Mouse (Mus musculus): ENCODE measurements around the gene Mtx1.

DNA sequence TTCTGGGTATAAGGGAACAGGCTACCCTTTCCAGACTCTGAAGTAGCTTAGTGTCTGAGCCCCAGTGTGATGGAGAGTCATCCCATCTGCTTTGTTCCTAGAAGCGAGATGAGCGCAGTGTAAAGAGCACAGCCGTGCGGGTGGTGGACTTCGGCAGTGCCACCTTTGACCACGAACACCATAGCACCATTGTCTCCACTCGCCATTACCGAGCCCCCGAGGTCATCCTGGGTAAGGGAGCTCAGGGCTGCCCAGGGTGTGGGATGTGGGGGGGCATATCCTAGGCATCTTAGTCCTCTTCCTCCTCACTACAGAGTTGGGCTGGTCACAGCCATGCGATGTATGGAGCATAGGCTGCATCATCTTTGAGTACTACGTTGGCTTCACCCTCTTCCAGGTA, 52.0 kb downstream of the Mtx1 start:
- TF ChIP-seq CTCF (IDR thresholded peaks at IDR 0.05; ENCODE audit: borderline replicate concordance, insufficient read depth, low read length) (no peak), POLR2A (IDR thresholded peaks at IDR 0.05; ENCODE audit: low read depth, low read length) (no peak)
